Mouse (Mus musculus) ES-Bruce4 (cell line): ENCODE measurements around the gene B3glct.

ENCODE experiments used
- CTCF ChIP-seq: IDR thresholded peaks from one replicate; pipeline ENCODE4 v1.8.1; 2011; ENCODE audit warnings: low read depth, low read length
- POLR2A ChIP-seq: IDR thresholded peaks from one replicate; pipeline ENCODE4 v1.8.1; 2011; ENCODE audit warnings: low read length; ENCODE audit not compliant: insufficient read depth

- TF ChIP-seq POLR2A, result no peak
- no peak for TF ChIP-seq CTCF
These were observed 834 bp upstream of the B3glct start for GRCm38 (mm10) chr5:149677196-149677595.
